Mouse (Mus musculus) bone marrow macrophage, adult 2 months (primary cell): ENCODE data around the gene Gm42688. TPM values are rescaled to one million over a fixed set of nuclear protein-coding genes. Genes with fewer than 3 reads are reported as not detected.

Experiments
- H3K27ac ChIP-seq: 2 replicates; pipeline ENCODE4 v1.5.1; 2012; ENCODE audit warnings: low read depth, low read length; ENCODE audit not compliant: insufficient read depth
- H3K4me1 ChIP-seq: 2 replicates; pipeline ENCODE4 v1.6.1; 2012; ENCODE audit warnings: low read length; ENCODE audit not compliant: control insufficient read depth, insufficient read depth
- H3K4me3 ChIP-seq: 2 replicates; pipeline ENCODE4 v1.5.1; 2012; ENCODE audit warnings: mild to moderate bottlenecking, low read length, moderate library complexity; ENCODE audit not compliant: insufficient read depth
- CTCF ChIP-seq: IDR thresholded peaks from 2 replicates; pipeline ENCODE4 v1.5.1; 2012; ENCODE audit warnings: low read depth, mild to moderate bottlenecking, low read length, moderate library complexity
- POLR2A ChIP-seq: IDR thresholded peaks from 2 replicates; pipeline ENCODE4 v1.6.1; 2012; ENCODE audit warnings: mild to moderate bottlenecking, low read depth, low read length, borderline replicate concordance
- polyA plus RNA-seq: library from polyadenylated mRNA; stranded (reverse); fragments of >200 nt; gene quantifications from 2 replicates; pipeline ENCODE4 v1.2.4, GENCODE M21; 2012; ENCODE audit not compliant: missing spikeins, insufficient read depth, insufficient read length

The Gm42688 gene
- polyA plus RNA-seq, 1 experiment: 5.5 TPM

- Histone ChIP-seq H3K4me3 (no peak overlapping the region), H3K4me1 (peaks cover 6% of the 10 kb centered on the region; the same call in 1 of the 2 replicates), H3K27ac (no peak overlapping the region)
- TF ChIP-seq POLR2A (no peak), CTCF (no peak)
Observed at GRCm38 (mm10) chr6:83083497-83083896, 17.9 kb upstream of the Gm42688 start.

DNA sequence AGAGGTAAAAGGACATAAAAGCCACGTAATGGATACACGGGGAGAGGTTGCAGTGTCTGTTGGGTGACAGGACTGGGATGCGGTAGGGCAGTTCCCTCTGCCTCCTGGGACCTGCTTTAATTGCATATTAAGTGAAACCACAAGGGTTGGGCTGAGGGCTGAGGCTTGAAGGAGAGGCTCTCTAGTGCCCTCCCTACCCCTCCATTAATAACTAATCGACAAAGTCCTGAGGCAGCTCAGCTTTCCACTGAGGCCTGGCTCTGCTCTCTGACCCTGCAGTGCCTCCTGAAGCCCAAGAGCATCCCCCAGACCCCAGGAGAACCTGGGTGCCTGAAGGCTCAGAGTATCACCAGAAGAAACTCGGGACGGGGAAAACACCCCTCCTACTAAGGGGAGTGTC, 16.9 kb upstream of the Gm42688 start:
- Histone ChIP-seq H3K27ac (no peak overlapping the region), H3K4me1 (peaks cover 2% of the 10 kb centered on the region; the same call in 1 of the 2 replicates), H3K4me3 (no peak overlapping the region)
- no peak for TF ChIP-seq CTCF
- no peak for TF ChIP-seq POLR2A

- H3K4me1 ChIP-seq: peaks cover 2% of the 10 kb centered on the region; the same call in 1 of the 2 replicates
- peak within 1 kb of the TSS; percentile 53 for H3K4me3 ChIP-seq
- no peak within 1 kb of the TSS for H3K27ac ChIP-seq
- TF ChIP-seq POLR2A: no peak
- TF ChIP-seq CTCF: no peak
Observed at GRCm38 (mm10) chr6:83086121-83087035, 15.0 kb upstream of the Gm42688 start, which contains the start of gene Lbx2. Gene Lbx2, plus strand, starts transcription at chr6:83086367.

DNA sequence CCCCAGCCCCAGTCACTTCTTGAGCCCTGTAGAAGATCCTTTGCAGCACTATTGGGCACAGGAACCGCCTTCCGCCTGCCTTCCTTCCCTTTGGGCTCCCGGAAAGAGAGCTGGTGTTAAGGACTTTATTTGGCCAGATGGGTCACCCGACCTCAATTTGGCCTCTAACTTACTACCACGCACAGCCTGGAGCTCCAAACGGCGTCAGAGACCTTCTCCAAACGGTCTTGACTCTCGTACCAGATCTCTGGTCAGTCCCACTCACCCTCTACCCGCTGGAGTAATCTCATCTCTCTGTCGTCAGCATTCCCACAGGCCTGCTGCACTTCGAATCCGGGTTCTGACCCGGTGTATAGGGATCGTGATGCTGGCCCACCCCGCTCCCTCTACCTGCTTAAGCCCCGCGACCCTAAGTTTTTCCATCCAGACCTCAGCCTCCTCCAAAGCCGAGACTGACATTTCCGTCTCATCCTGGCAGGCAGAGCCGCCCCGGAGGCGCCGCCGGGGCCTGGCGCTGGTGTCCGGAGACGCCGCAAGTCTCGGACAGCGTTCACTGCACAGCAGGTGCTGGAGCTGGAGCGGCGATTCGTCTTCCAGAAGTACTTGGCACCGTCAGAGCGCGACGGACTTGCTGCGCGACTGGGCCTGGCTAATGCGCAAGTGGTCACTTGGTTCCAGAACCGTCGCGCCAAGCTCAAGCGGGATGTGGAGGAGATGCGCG, 14.1 kb upstream of the Gm42688 start:
- TF ChIP-seq CTCF (no peak), POLR2A (no peak)
- H3K27ac ChIP-seq: no peak overlapping the region
- 0 out of 2 replicates have a peak overlapping the region, but pooled peaks have one; percentile 11 for H3K4me3 ChIP-seq
- peaks cover 6% of the 10 kb centered on the region; the same call in 1 of the 2 replicates for H3K4me1 ChIP-seq

- Histone ChIP-seq H3K4me1 (peaks cover 11% of the 10 kb centered on the region), H3K27ac (no peak overlapping the region), H3K4me3 (no peak overlapping the region)
- TF ChIP-seq CTCF (no peak), POLR2A (no peak)
Observed at GRCm38 (mm10) chr6:83087926-83088260, 13.5 kb upstream of the Gm42688 start.

DNA sequence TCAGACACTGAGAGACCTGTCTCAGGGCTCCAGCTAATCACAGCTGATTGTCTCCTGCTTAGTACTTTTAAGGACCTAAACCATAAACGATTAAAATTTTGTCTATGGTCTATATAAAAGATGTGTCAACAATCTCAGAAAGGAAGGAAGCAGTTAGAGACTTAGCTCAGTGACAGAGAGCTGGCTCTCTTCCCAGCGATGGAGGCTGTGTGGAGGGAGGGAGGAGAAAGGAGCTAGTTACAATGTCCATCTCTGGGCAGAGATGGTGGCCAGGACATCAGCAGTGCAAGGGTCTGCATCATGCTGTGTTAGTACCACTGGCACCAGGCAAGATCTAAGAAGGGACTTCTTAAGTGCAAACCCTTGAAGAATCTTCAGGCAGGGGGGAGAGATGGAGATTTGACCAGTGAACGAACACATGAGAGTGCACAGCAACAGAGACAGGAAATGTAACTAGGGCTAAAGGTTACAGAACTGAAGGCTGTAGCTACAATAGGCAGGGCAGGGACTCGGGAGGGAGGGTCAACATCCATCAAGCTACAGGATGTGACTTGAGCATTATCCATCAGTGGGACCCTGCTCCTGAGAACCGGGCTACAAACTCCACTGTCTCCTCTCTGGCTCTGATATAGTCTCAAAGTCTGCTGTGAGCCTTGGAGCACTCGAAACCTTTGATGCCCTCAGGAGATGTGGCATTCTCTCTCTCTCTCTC, 8.8 kb upstream of the Gm42688 start:
- TF ChIP-seq CTCF: no peak
- no peak for TF ChIP-seq POLR2A
- Histone ChIP-seq H3K27ac (no peak overlapping the region), H3K4me3 (no peak overlapping the region), H3K4me1 (peaks cover 9% of the 10 kb centered on the region)

DNA sequence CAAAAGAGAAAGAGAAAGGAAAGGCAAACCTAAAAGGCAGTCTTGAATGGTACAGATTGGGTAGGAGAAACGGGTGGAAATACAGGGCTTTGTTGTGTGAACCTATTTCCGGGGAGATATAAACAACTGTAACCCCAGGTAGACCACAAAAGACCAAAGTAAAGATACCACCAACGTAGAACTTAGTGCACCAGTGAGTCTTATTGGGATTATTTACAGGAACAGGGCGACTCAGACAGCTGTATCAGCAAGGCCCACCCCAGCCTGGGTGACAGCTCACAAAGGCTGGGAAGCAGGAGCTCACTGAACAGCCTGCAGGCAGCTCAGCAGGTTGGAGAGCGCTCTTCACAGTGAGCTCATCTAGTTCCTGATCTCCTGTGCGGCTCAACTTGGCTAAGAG, 5.4 kb upstream of the Gm42688 start:
- H3K4me3 ChIP-seq: no peak overlapping the region
- H3K27ac ChIP-seq: no peak overlapping the region
- TF ChIP-seq POLR2A: no peak
- no peak for TF ChIP-seq CTCF
- peaks cover 11% of the 10 kb centered on the region for H3K4me1 ChIP-seq

DNA sequence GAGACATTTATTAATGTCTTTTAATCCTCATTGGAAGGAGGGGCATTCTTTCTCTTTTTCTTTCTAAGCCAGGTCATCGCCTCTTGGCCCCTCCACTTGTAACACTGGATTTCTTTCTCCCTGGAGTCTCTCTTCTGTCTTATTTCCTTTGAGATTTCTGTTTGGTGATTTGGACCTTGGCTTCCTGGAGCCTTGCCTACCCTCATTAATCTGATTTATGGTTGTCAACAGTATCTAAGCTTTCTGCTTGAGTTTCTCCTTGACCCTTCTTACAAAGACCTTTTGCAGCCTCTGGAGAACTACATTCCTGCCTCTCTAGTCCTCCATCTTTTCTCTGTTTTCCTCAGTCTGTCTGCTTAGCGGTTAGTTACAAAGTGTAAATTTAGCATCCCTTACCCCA, 3.0 kb upstream of the Gm42688 start:
- no peak for TF ChIP-seq CTCF
- TF ChIP-seq POLR2A: no peak
- no peak overlapping the region for H3K4me3 ChIP-seq

GRCm38 (mm10) chr6:83101688-83102556, 505 bp downstream of the Gm42688 start:
- peak overlapping the region; percentile 87 for H3K4me3 ChIP-seq
- H3K4me1 ChIP-seq: peaks cover 10% of the 10 kb centered on the region
- peak overlapping the region; percentile 76 for H3K27ac ChIP-seq
- TF ChIP-seq CTCF (no peak), POLR2A (no peak)

More for the DNA sequence above, 3.0 kb upstream of the Gm42688 start:
- no peak overlapping the region for H3K27ac ChIP-seq
- H3K4me1 ChIP-seq: peaks cover 10% of the 10 kb centered on the region

GRCm38 (mm10) chr6:83103130-83103650, 1.8 kb downstream of the Gm42688 start:
- no peak overlapping the region for H3K4me3 ChIP-seq
- no peak for TF ChIP-seq CTCF
- no peak for TF ChIP-seq POLR2A
- peaks cover 13% of the 10 kb centered on the region for H3K4me1 ChIP-seq
- no peak overlapping the region for H3K27ac ChIP-seq
